Mouse (Mus musculus): ENCODE results near the gene Nrsn2.

DNA sequence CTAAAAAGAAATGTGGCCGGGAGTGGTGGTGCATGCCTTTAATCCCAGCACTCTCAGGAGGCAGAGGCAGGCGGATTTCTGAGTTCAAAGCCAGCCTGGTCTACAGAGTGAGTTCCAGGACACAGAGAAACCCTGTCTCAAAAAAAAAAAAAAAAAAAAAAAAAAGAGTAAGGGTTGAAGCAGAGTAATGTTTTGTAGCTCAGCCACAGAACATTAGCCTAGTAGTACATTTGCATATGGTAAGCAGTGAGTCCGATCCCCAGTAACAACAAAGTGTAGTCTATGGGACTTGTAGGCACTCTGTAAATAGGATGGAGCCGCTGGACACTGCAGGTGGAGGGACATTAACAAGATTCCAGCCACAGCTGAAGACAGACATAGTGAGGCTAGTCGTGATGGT lies 31.5 kb downstream of the Nrsn2 start:
- TF ChIP-seq GATA1 (IDR thresholded peaks at IDR 0.05; ENCODE audit: borderline replicate concordance, low read length): no peak
- TF ChIP-seq FLI1 (IDR thresholded peaks at IDR 0.05; ENCODE audit: low read length): no peak

Data from megakaryocyte, embryonic 14.5 days (primary cell).